Mouse (Mus musculus): ENCODE measurements around the gene Coq4. TPM values are rescaled to one million over a fixed set of nuclear protein-coding genes. Genes with fewer than 3 reads are reported as not detected.

The Coq4 gene
- polyA plus RNA-seq, 1 experiment from 2014 or later, result 31.8 TPM

Small RNA genes within 50 kb of the gene (microRNA-seq; reads per million reads assigned to microRNA genes)
- gene Mir219a-2 (not detected), gene Mir219b (not detected)

Other genes with a start within 250 kb of the Coq4 start
- 20.3 and 21.7 TPM in 2 replicates for gene Rapgef1, start 167.8 kb upstream of the Coq4 start, polyA plus RNA-seq (2016; fragmentation: Nextera tagmentation; extraction: Ambion mirVana)
- 0.20 TPM in 1 of 2 replicates, not detected in the other for gene Gm13420, start 35.8 kb upstream of the Coq4 start, polyA plus RNA-seq (2016; fragmentation: Nextera tagmentation; extraction: Ambion mirVana)
- not detected in 2 replicates for gene Gm13547, start 28.2 kb upstream of the Coq4 start, polyA plus RNA-seq (2016; fragmentation: Nextera tagmentation; extraction: Ambion mirVana)
- 48.6 and 54.6 TPM in 2 replicates for gene Trub2, start 1.0 kb downstream of the Coq4 start, polyA plus RNA-seq (2016; fragmentation: Nextera tagmentation; extraction: Ambion mirVana)
- gene Slc27a4, start 15.1 kb downstream of the Coq4 start, polyA plus RNA-seq (2016; fragmentation: Nextera tagmentation; extraction: Ambion mirVana), result 18.2 and 21.7 TPM in 2 replicates
- gene Urm1, start 32.6 kb downstream of the Coq4 start, polyA plus RNA-seq (2016; fragmentation: Nextera tagmentation; extraction: Ambion mirVana), result 21.0 and 22.6 TPM in 2 replicates
- gene Cercam, start 81.7 kb downstream of the Coq4 start, polyA plus RNA-seq (2016; fragmentation: Nextera tagmentation; extraction: Ambion mirVana), result 16.4 and 17.5 TPM in 2 replicates
- 88.2 and 89.2 TPM in 2 replicates for gene Odf2, start 101.7 kb downstream of the Coq4 start, polyA plus RNA-seq (2016; fragmentation: Nextera tagmentation; extraction: Ambion mirVana)
- 69.3 and 72.3 TPM in 2 replicates for gene Gle1, start 147.9 kb downstream of the Coq4 start, polyA plus RNA-seq (2016; fragmentation: Nextera tagmentation; extraction: Ambion mirVana)
- 101 and 103 TPM in 2 replicates for gene Sptan1, start 178.1 kb downstream of the Coq4 start, polyA plus RNA-seq (2016; fragmentation: Nextera tagmentation; extraction: Ambion mirVana)

Measured in embryonic facial prominence, embryonic 12.5 days (tissue).